Mouse (Mus musculus) hindbrain, embryonic 10.5 days (tissue): ENCODE measurements around the gene Musk. TPM values are rescaled to one million over a fixed set of nuclear protein-coding genes. Genes with fewer than 3 reads are reported as not detected.

Source experiments
- DNase-seq: peaks from one replicate; pipeline ENCODE4 v3.0.0-alpha.2; 2017; ENCODE audit warnings: low spot score
- H3K27ac ChIP-seq: fragments of 300-500 bp; sonication (generic); 2 replicates; pipeline ENCODE4 v1.5.1; 2016; ENCODE audit warnings: mild to moderate bottlenecking, moderate library complexity
- H3K27me3 ChIP-seq: fragments of 300-500 bp; sonication (generic); 2 replicates; pipeline ENCODE4 v1.6.1; 2016; ENCODE audit warnings: mild to moderate bottlenecking; ENCODE audit not compliant: poor library complexity, insufficient read depth, severe bottlenecking
- H3K36me3 ChIP-seq: fragments of 300-500 bp; sonication (generic); 2 replicates; pipeline ENCODE4 v1.6.1; 2016; ENCODE audit warnings: mild to moderate bottlenecking, moderate library complexity
- H3K4me1 ChIP-seq: fragments of 300-500 bp; sonication (generic); replicated peaks from 2 replicates; pipeline ENCODE4 v1.6.1; 2016; ENCODE audit warnings: mild to moderate bottlenecking
- H3K4me3 ChIP-seq: fragments of 300-500 bp; sonication (generic); 2 replicates; pipeline ENCODE4 v1.5.1; 2016; ENCODE audit warnings: mild to moderate bottlenecking, moderate library complexity
- H3K9me3 ChIP-seq: fragments of 300-500 bp; sonication (generic); 2 replicates; pipeline ENCODE4 v1.6.1; 2016; ENCODE audit warnings: mild to moderate bottlenecking, moderate library complexity
- WGBS: fragments of 180-500 bp; shearing (Covaris S2); methylation state at CpG from one replicate; pipeline ENCODE4 v1.1.7; 2016; 5-methylcytosine and 5-hydroxymethylcytosine counted together
- polyA plus RNA-seq: library from polyadenylated mRNA; unstranded; fragments of >200 nt; fragmentation: Nextera tagmentation; extraction: Ambion mirVana; gene quantifications from 2 replicates; pipeline ENCODE4 v1.2.1, GENCODE M21; 2016

The Musk gene
- polyA plus RNA-seq, 1 experiment from 2014 or later, result 0.17 TPM

DNA sequence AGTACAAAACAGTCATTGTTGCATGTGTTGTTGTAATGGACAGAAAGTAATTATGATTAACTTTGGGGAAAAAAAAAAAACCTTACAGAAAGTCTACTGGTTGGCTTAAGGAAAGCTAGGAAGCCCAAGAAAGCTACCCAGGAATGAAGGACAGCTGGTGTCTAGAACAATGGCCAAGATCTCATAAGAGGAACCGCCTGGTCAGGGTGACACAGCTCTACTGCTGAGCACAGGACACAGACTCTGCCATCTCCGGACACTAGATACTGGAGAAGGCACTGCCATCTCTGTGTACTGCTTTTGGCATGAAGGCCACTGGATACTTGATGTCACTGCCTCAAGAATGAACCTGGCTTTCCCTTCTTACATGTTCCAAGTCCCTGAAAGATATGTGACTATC lies 5.6 kb upstream of the Musk start:
- 89% methylated on average over 2 of the region's 2 CpGs for WGBS

DNA sequence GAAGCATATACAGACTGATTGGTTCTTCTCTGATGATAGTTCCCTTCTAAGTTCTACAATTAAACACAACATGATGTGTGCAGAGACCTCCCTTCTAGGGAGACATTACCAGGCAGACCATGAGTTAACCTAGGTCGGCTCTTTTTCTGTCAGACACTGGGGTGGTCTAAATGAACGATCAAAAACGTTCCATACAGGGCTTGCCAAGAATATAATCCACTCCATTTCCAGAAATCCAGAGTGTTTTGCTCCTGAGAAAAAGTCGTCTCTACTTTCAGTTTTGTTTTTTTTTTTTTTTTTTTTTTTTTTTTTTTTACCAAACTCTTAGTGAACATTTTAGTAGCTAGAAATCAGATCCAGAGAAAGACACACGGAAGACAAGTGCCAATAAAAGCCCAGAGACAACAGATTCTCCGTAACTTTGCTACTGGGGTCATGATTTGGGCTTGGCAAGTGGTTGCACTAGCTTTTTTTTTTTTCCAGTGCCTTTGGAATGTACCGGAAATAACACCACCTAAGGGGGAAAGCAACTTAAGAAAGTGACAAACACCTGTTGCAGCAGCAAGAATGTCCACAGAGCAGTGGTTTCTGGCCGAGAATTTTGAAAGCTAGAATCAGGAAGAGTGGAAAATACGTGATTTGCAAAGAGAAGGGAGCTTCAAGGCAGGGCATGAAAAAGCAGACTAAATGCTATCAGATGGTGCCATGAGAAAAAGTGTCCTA lies 769 bp downstream of the Musk start:
- Histone ChIP-seq H3K27ac (no peak overlapping the region), H3K4me1 (no peaks in the 10 kb centered on the region), H3K9me3 (no peaks in the 10 kb centered on the region), H3K27me3 (no peaks in the 10 kb centered on the region), H3K4me3 (no peak overlapping the region), H3K36me3 (no peaks in the 10 kb centered on the region)
- WGBS, result 81% methylated on average over 9 of the region's 9 CpGs
- no peak for DNase-seq

More for the DNA sequence above, 5.6 kb upstream of the Musk start:
- no peaks in the 10 kb centered on the region for H3K4me1 ChIP-seq
- H3K4me3 ChIP-seq, result no peak overlapping the region
- no peaks in the 10 kb centered on the region for H3K27me3 ChIP-seq
- H3K36me3 ChIP-seq, result no peaks in the 10 kb centered on the region
- no peak overlapping the region for H3K27ac ChIP-seq
- no peaks in the 10 kb centered on the region for H3K9me3 ChIP-seq
- DNase-seq, result no peak

DNA sequence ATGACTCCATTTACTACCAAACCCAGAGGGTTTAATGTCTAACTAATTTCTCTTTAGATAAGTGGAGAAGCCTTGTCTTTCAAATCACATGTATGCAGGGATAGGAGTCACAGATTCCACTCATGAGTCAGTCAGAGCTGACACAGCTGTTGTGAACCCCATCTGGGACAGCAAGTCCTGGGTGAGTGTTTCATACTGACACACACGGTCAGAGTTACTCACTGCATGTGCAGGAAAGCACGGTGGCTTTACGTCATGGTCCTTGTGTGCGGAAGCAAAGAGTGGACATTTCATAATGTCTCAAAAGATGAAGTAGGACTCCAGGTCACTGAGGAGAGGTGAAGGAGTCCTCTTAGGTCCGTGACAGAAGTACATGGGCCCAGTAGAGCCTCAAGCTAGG lies 3.0 kb downstream of the Musk start:
- Histone ChIP-seq H3K4me1 (no peaks in the 10 kb centered on the region), H3K4me3 (no peak overlapping the region), H3K9me3 (no peaks in the 10 kb centered on the region), H3K36me3 (no peaks in the 10 kb centered on the region), H3K27ac (no peak overlapping the region), H3K27me3 (no peaks in the 10 kb centered on the region)
- DNase-seq, result no peak
- 90% methylated on average over 5 of the region's 5 CpGs for WGBS

DNA sequence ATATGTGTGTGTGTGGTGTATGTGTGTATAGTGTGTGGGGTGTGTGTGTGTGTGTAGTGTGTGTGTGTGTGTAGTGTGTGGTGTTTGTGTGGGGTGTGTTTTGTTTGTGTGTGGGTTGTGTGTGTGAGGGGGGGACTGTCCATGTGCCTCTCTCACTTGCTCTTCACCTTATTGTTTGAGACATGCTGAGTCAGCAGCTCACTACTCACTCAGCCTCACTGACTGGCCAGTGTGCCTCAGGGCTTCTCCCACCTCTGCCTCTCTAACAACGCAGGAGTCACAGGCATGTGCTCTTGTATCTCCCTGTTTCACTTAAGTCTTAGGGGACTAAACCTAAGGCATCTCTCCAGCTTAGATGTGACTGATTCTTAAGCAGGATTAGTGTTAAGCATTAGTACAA lies 6.1 kb downstream of the Musk start:
- no peak for DNase-seq
- H3K9me3 ChIP-seq, result no peaks in the 10 kb centered on the region
- no peaks in the 10 kb centered on the region for H3K4me1 ChIP-seq
- WGBS, result 42% methylated on average over 1 of the region's 1 CpGs
- H3K36me3 ChIP-seq, result no peaks in the 10 kb centered on the region
- no peak overlapping the region for H3K4me3 ChIP-seq
- no peak overlapping the region for H3K27ac ChIP-seq
- no peaks in the 10 kb centered on the region for H3K27me3 ChIP-seq

DNA sequence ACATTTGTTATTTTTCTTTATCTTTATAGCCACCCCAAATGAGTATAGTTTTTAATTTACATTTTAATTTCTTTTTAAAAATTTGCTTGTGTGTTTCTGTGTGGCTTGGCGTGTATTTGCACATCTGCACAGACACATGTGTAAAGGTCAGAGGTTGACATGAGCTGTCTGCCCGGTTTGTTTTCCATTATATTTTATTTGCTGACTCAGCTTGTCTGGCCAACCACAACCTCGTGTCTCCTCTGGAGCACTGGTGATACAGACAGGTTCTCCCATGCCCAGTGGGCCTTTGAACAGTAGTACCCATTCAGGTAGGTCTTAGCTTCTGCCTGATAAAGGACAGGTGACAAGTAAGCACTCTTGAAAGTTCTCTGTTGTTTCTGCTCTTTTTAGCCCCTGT lies 7.3 kb downstream of the Musk start:
- Histone ChIP-seq H3K9me3 (no peaks in the 10 kb centered on the region), H3K4me1 (no peaks in the 10 kb centered on the region), H3K27ac (no peak overlapping the region), H3K4me3 (no peak overlapping the region), H3K27me3 (no peaks in the 10 kb centered on the region), H3K36me3 (no peaks in the 10 kb centered on the region)
- no peak for DNase-seq
- WGBS, result 82% methylated on average over 3 of the region's 3 CpGs

DNA sequence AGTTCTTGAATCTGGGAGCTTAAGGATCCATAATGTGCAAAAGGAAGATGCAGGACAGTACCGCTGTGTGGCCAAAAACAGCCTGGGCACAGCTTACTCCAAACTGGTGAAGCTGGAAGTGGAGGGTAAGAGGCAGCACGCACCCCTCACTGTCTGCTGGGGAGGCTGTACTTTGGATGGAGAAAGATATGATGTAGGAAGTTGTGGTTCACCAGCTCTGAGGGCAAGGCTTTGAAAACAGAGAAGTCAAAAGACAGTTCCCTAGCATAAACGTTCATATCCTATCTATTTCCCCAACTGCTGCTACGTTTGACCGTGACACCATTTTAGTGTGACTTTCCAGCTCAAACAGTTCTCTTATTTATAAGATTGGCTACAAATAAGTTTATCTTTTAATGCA lies 18.1 kb downstream of the Musk start:
- Histone ChIP-seq H3K9me3 (no peaks in the 10 kb centered on the region), H3K4me1 (no peaks in the 10 kb centered on the region), H3K36me3 (no peaks in the 10 kb centered on the region), H3K27ac (no peak overlapping the region), H3K27me3 (no peaks in the 10 kb centered on the region), H3K4me3 (no peak overlapping the region)
- 89% methylated on average over 5 of the region's 5 CpGs for WGBS
- DNase-seq, result no peak

DNA sequence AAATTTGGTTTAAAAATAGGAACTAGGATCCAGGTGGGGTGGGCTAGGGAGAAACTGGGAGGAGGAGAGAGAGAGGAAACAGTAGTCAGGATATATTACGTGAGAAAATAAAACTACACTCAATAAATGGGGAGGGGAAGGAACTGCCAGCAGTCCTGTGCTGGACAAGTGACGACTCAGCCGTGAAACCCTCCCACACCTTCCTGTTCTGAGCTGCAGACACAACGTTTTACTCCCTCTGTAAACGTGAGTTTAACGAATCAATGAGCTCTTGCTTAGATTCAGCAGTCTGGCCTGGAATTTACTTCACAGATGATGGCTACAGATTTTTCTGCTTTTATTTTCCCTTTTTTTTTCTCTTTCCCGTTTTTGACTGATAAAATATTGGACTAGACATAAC lies 18.8 kb downstream of the Musk start:
- no peaks in the 10 kb centered on the region for H3K9me3 ChIP-seq

DNA sequence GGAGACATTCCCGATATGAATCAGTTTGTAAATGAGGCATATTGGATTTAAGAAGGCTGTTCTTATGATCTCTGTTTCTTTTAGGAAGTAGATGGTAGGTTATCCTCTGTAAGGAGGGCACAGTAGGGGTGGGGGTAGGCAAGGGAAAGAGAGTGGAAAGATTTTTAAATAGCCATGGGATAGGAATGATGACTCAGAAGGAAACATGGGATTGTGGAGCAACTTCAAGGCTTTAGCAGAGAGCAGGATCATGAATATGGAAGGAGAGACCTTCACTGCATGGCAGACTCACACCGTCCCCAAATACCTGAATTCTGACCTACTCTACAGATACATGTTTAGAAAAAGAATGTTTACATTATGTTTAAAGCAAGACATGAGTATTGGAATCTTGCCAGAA lies 21.7 kb downstream of the Musk start:
- WGBS, result 87% methylated on average over 2 of the region's 2 CpGs
- no peak overlapping the region for H3K27ac ChIP-seq
- no peak for DNase-seq
- no peaks in the 10 kb centered on the region for H3K9me3 ChIP-seq
- H3K4me3 ChIP-seq, result no peak overlapping the region
- no peaks in the 10 kb centered on the region for H3K4me1 ChIP-seq
- no peaks in the 10 kb centered on the region for H3K27me3 ChIP-seq
- no peaks in the 10 kb centered on the region for H3K36me3 ChIP-seq

More for the DNA sequence above, 18.8 kb downstream of the Musk start:
- no peak overlapping the region for H3K27ac ChIP-seq
- WGBS, result 50% methylated on average over 7 of the region's 7 CpGs
- H3K4me1 ChIP-seq, result no peaks in the 10 kb centered on the region
- no peaks in the 10 kb centered on the region for H3K36me3 ChIP-seq
- DNase-seq, result no peak
- H3K27me3 ChIP-seq, result no peaks in the 10 kb centered on the region
- no peak overlapping the region for H3K4me3 ChIP-seq

DNA sequence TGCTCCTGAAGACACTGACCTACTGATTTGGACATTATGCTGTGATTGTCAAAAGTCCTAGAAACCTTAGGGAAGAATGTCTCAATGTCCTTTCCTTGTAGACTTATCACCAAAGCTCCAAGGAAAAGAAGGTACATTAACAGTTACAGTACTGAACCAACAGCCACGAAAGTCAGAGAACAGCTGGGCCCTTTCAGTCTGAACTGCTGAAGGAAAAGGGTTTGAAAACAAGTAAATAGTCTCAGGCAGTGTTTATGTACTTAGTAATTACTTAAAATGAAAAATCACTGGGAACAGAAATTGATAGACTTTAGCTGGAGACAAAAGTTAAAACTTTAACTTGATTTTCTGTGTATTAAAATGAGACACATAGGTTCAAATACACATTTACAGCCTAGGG lies 27.6 kb downstream of the Musk start:
- Histone ChIP-seq H3K4me3 (no peak overlapping the region), H3K27ac (no peak overlapping the region), H3K27me3 (no peaks in the 10 kb centered on the region), H3K9me3 (no peaks in the 10 kb centered on the region), H3K4me1 (no peaks in the 10 kb centered on the region), H3K36me3 (no peaks in the 10 kb centered on the region)
- WGBS, result 82% methylated on average over 1 of the region's 1 CpGs
- DNase-seq, result no peak

DNA sequence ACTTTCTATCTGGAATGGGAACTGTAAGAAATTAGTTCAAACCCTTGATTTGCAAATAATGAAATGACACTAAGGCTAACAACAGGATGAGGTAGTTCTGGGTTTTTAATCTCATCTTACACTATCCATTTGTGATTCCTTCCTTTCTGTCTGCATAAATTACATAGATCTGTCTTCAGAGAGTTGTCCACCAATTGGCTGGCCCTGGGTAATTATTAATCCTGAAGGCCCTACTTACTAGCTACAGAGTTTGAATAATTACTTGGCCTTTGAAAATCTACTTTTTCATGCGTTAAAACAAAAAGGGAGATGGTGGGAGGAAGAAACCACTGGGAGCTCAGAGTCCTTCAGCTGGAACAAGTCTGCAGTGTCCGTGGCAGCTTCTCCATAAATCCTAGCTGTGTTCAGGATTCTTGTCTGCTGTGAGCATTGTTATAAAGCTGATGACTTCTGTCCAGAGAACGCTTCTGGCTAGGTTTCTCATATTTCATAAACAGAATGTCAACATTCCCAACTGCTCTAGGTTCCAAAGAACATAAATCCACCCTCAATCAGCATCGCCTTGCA lies 29.3 kb downstream of the Musk start:
- no peaks in the 10 kb centered on the region for H3K36me3 ChIP-seq
- H3K9me3 ChIP-seq, result no peaks in the 10 kb centered on the region
- no peaks in the 10 kb centered on the region for H3K4me1 ChIP-seq
- DNase-seq, result no peak
- 72% methylated on average over 4 of the region's 4 CpGs for WGBS
- no peak overlapping the region for H3K4me3 ChIP-seq
- no peaks in the 10 kb centered on the region for H3K27me3 ChIP-seq
- H3K27ac ChIP-seq, result no peak overlapping the region

DNA sequence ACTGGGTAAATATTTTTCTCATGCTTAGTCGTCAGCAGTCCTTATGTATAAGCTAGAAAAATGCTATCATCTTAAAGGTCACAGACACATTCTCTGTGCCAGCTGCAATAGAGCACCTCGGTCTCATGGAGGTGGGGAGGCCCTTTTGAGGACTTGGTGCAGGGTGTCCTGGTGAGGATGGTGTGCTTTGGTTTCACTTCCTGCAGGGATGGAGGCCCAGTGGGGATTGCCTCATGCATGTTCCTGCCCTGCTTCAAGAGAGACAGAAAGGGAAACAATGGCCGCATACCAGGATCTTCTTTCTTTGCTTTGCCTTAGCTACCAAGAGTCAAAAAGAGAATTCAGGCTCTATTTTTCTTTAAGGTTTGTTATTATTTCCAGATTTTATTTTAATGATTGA lies 31.8 kb downstream of the Musk start:
- H3K36me3 ChIP-seq, result no peaks in the 10 kb centered on the region
- no peaks in the 10 kb centered on the region for H3K27me3 ChIP-seq
- 76% methylated on average over 3 of the region's 3 CpGs for WGBS
- H3K27ac ChIP-seq, result no peak overlapping the region
- no peak for DNase-seq
- H3K4me1 ChIP-seq, result no peaks in the 10 kb centered on the region
- H3K4me3 ChIP-seq, result no peak overlapping the region
- no peaks in the 10 kb centered on the region for H3K9me3 ChIP-seq

DNA sequence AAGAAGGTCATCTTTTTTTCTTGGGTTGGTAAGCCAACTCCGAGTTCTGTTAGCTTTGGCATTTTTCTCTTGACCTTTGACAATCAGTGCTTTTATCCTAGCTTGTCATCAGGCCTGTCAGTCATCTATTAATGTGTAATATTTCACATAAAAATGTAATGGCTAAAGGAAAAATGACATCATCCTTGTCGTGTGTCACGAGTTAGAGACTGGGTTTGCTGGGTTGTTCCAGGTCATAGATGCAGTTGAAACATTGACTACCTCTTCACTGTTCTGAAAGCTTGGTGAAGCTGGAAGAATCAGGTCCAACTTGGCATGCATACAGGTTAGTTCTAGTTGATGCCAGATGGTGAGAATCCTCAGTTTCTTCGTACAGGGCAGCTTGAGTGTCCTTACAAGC lies 34.5 kb downstream of the Musk start:
- no peaks in the 10 kb centered on the region for H3K4me1 ChIP-seq
- 73% methylated on average over 4 of the region's 4 CpGs for WGBS
- H3K27me3 ChIP-seq, result no peaks in the 10 kb centered on the region
- no peak overlapping the region for H3K4me3 ChIP-seq
- no peaks in the 10 kb centered on the region for H3K9me3 ChIP-seq
- DNase-seq, result no peak
- no peak overlapping the region for H3K27ac ChIP-seq
- no peaks in the 10 kb centered on the region for H3K36me3 ChIP-seq

DNA sequence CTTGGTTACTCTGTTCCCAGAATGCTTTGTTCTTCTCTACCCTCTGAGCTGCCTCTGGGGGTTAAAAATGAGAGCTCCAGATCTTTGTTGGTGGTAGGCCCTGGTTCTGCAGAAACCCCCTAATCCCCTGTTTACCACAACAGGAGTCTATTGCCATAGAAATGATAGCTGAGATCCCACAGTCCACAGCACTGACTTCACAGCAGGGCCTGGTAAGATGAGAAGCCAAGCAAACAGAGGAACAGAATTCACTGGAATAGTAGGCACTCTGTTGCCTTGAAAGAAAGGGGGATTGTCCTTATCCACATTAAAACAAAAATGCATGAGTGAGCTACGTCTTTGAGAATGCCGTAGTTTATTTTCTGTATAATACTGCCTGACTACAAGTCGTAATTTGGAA lies 41.0 kb downstream of the Musk start:
- H3K36me3 ChIP-seq, result no peaks in the 10 kb centered on the region
- no peaks in the 10 kb centered on the region for H3K9me3 ChIP-seq
- no peak overlapping the region for H3K4me3 ChIP-seq
- no peaks in the 10 kb centered on the region for H3K27me3 ChIP-seq
- 39% methylated on average over 3 of the region's 3 CpGs for WGBS
- H3K27ac ChIP-seq, result peak overlapping the region; percentile 35; the same call in 1 of the 2 replicates
- H3K4me1 ChIP-seq, result peaks cover 6% of the 10 kb centered on the region; the same call in 1 of the 2 replicates
- peak; percentile 30 for DNase-seq

DNA sequence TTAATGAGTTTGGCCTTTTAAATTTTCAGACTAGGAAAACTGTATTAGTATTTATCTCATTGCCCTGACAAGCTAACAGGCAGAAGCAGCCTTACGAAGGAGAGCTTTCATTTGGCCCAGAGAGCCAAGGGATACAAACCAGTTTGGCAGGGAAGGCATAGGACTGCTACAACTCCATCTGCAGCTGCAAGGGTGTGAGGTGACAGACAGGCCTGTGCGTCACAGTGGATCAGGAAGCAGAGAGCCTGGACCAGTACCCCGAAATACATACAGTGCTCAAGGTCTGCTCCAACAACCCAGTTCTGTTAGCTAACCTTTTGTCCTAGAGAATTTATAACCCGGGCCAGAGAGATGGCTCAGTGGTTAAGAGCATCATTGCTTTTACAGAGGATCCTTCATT lies 42.5 kb downstream of the Musk start:
- Histone ChIP-seq H3K27ac (no peak overlapping the region), H3K4me3 (no peak overlapping the region), H3K4me1 (peaks cover 14% of the 10 kb centered on the region), H3K27me3 (no peaks in the 10 kb centered on the region), H3K9me3 (no peaks in the 10 kb centered on the region), H3K36me3 (no peaks in the 10 kb centered on the region)
- 91% methylated on average over 4 of the region's 4 CpGs for WGBS
- DNase-seq, result no peak
